Mouse (Mus musculus) gastrocnemius, postnatal 10 days (tissue): Measurements from ENCODE around the gene Rps19bp1. TPM values are rescaled to one million over a fixed set of nuclear protein-coding genes. Genes with fewer than 3 reads are reported as not detected.

ENCODE experiments used
- DNase-seq: peaks from one replicate; pipeline ENCODE4 v3.0.0; 2021; ENCODE audit warnings: mixed read lengths
- long read RNA-seq, 2 experiments: library from polyadenylated mRNA; stranded (forward); transcript quantifications; one replicate each; pipeline ENCODE4 v2.0.0; 2021
- total RNA-seq, 2 experiments: library from RNA; stranded (reverse); gene quantifications; 2 replicates each; pipeline ENCODE4 v1.2.3; 2021

Rps19bp1 gene
- 10 to 100 TPM; 16.7 to 18.8 TPM for total RNA-seq
- long read RNA-seq, experiment 1, transcript Rps19bp1-201 (4 exons, 838 nt) = major isoform, 24 of 26 reads
- long read RNA-seq, experiment 1, partial matches to known transcripts = 1 of 26 reads
- long read RNA-seq, experiment 1, other reads (novel, unspliced or antisense) = 0 of 26 reads
- long read RNA-seq, experiment 2, transcript Rps19bp1-201 (4 exons, 838 nt) = major isoform, 22 of 27 reads
- long read RNA-seq, experiment 2, partial matches to known transcripts = 1 of 27 reads
- long read RNA-seq, experiment 2, other reads (novel, unspliced or antisense) = 4 of 27 reads

- DNase-seq = peak; percentile 89
Observed at GRCm38 (mm10) chr15:80263610-80264575, at the start of gene Rps19bp1. Rps19bp1 (minus strand) TSS chr15:80264315.

GRCm38 (mm10) chr15:80306146-80306545 lies 42.0 kb upstream of the Rps19bp1 start:
- DNase-seq = no peak

GRCm38 (mm10) chr15:80304188-80304587 lies 40.1 kb upstream of the Rps19bp1 start:
- DNase-seq = no peak

GRCm38 (mm10) chr15:80303779-80304178 lies 39.7 kb upstream of the Rps19bp1 start:
- DNase-seq = no peak

- no peak for DNase-seq
Observed at GRCm38 (mm10) chr15:80297146-80297545, 33.0 kb upstream of the Rps19bp1 start.

GRCm38 (mm10) chr15:80289436-80289835 lies 25.3 kb upstream of the Rps19bp1 start:
- peak; percentile 64 for DNase-seq

GRCm38 (mm10) chr15:80288036-80288435 lies 23.9 kb upstream of the Rps19bp1 start:
- DNase-seq = no peak

- DNase-seq = no peak
Observed at GRCm38 (mm10) chr15:80286851-80287415, 22.8 kb upstream of the Rps19bp1 start, which contains the start of gene Cacna1i. Cacna1i (plus strand) TSS chr15:80287238.

- no peak for DNase-seq
Observed at GRCm38 (mm10) chr15:80280646-80281045, 16.5 kb upstream of the Rps19bp1 start.

- no peak for DNase-seq
Observed at GRCm38 (mm10) chr15:80279053-80279452, 14.9 kb upstream of the Rps19bp1 start.

GRCm38 (mm10) chr15:80278121-80278759 lies 14.1 kb upstream of the Rps19bp1 start:
- DNase-seq = no peak

GRCm38 (mm10) chr15:80277625-80278024 lies 13.5 kb upstream of the Rps19bp1 start:
- DNase-seq = peak; percentile 76

- DNase-seq = no peak
Observed at GRCm38 (mm10) chr15:80277107-80277506, 13.0 kb upstream of the Rps19bp1 start.

GRCm38 (mm10) chr15:80271858-80272396 lies 7.8 kb upstream of the Rps19bp1 start:
- DNase-seq = no peak

GRCm38 (mm10) chr15:80266281-80266680 lies 2.2 kb upstream of the Rps19bp1 start:
- DNase-seq = peak; percentile 68

GRCm38 (mm10) chr15:80261100-80261499 lies 3.0 kb downstream of the Rps19bp1 start:
- DNase-seq = no peak

- DNase-seq = peak; percentile 91
Observed at GRCm38 (mm10) chr15:80260677-80261076, 3.4 kb downstream of the Rps19bp1 start.

GRCm38 (mm10) chr15:80259406-80260045 lies 4.6 kb downstream of the Rps19bp1 start:
- no peak for DNase-seq

GRCm38 (mm10) chr15:80258240-80259170 lies 5.6 kb downstream of the Rps19bp1 start:
- peak; percentile 31 for DNase-seq

GRCm38 (mm10) chr15:80257602-80258239 lies 6.4 kb downstream of the Rps19bp1 start:
- peak; percentile 34 for DNase-seq
